Mouse (Mus musculus) forelimb bud, embryonic 11.5 days (tissue): Measurements from ENCODE around the gene Adh1.

ENCODE experiments used
- DNase-seq: peaks from one replicate; pipeline ENCODE4 v3.0.0-alpha.2; 2012; ENCODE audit warnings: low read depth, low spot score

Adh1 gene

DNA sequence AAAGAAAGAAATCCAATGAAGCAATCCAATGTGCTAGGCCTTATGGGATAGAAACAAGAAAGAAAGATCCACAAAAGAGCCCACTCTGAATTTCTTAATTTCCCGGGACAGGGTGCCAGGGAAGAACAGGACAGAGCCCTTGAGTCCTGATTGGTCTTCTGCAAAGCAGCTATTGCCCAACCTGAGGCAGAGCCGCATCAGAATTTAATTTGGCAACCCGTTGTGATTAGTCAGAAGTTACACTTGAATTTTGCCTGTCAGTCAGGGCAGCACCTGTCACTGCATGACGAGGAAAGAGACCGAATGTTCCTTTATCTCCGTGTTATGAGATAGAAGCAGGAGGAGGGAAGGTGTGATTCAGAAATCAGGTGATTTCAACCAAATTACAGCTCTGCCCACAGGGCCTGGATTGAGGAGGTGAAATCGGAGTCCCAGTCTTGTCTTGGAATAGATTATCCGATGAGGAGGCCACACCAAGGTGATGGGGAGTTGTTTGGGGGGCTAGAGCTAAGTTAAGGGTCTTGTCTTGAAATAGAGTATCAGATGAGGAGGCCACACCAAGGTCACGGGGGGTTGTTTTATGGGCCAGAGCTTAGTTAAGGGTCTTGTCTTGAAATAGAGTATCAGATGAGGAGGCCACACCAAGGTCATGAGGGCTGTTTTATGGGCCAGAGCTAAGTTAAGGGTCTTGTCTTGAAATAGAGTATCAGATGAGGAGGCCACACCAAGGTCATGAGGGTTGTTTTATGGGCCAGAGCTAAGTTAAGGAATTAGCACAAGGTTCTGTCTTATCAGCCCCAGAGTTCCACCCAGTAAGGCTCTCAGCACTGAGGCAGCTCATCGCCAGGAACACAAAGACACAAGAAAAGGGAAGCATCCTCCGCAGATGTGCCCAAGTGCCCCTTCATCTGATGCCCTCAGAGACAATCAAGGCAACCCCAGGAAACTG, at the start of gene Adh1:
Gene Adh1 (plus strand): TSS at position 271 of the 949 bp plus-strand sequence.
- no peak for DNase-seq

DNA sequence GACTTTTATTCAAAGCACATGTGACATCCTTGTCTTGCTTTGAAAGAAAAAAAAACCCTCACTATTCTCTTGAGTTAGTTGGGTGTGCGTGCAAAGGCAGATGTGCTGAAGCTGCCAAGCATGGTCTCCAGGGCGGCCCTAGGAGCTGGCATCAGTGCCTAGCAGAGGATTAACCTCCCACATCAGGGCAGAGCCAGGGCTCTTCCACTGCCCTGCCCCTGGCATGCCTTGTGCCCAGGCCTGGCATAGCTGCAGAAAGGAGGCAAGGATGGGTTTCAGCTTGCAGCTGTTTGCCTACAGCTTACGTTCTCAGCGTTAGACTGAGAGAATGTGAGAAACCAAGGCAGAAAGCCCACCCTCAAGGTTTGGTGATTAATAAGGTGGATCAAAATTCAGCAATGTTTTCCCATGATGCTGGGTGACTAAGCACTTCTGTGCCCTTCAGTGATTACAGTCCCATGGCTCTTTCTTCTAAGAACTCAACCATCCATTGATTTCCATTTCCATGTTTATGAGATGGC, 48.3 kb upstream of the Adh1 start:
- no peak for DNase-seq

DNA sequence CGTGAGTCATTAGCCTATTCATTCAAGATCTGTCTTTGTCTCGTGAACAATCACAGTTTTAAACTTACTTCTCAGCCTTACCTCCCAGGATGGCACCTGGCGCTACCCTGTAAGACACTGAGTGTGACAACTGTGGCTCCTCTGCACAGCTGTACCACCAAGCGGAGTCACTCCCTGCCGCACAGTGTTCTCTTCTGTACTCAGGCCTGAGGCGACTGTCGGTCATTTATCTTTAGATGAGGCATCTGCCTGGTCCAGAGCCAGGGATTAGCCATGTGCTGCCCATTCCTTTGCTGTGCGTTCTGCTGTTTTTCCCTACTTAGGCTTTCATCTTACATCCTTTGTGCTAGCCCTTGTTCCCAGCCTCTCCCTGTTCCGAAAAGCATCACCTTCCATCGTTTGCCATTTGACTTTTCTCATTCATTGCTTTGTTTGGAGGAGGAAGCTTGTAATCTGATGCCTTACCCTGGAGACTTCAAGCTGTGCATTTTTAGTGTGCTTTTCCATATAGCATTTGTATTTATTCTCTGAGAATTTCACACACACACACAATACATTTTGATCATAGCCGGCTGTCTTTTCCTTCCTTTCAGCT, 45.3 kb upstream of the Adh1 start:
- DNase-seq, result peak; percentile 18

DNA sequence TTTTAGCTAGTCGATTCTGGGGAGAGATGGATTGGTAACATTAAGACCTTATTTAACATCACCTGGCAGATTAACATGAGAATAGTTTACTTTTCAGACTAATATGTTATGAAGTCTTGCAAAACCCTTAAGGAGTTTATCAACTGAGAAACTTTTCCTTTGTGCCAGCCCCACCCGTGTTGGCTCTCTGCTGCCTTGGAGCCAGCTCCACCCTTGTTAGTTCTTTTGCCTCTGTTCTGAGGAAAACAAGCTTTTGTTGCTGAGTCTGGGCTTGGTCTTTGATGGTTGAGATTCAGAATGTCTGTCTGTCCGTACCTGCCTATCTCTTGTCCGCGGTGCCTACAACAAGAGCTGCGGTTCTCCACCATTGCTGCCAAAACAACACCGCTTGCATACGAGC, 44.7 kb upstream of the Adh1 start:
- no peak for DNase-seq

DNA sequence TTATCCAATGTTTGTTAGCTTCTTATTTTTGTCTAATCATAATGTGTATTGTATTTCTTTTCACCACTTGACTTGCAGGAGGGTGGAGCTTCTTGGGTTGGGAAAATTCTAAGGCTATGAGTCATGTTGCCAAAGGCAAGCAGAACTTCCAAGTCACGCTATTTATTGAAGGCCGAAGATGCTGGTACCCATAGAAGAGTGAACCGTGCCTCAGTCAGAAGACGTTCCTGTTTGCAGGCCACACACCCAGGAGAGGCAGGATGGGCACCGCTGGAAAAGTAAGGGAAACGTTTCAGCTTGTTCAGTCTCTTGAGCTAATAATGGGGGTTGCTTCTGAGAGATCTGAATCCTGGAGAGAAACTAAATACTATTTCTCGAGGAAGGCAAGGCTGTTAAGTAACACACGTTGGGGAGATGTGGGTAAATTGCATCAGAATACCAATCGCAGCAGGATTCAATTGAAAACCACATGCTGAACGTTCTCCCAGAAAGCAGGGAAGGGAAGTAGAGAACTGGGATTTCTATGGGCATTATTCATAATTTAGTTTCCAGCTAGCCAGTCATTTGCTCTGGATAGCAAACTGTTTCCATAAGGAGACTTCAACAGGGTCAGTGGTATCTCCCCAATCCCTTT, 43.0 kb upstream of the Adh1 start, which contains the start of gene Adh7:
Gene Adh7 (plus strand): TSS at position 130 of the 634 bp plus-strand sequence.
- DNase-seq, result no peak

DNA sequence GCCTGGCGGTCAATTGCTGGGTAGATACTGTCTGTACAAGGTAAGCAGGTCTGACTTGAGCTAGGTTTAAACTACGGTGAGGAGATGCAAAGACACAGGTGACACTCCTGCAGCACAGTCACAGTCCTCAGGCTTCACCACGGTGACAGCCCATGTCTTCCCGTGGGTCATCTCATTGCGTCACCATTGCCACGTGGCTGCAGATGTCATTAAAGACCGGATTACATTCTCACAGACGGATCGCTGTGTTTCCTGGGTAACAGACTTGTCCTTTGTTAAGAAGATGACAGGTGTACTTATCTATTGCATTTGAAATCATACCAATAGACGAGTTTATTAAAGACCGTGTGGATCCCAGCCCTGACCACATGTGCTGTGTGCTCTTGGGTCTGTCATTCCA, 39.7 kb upstream of the Adh1 start:
- no peak for DNase-seq

DNA sequence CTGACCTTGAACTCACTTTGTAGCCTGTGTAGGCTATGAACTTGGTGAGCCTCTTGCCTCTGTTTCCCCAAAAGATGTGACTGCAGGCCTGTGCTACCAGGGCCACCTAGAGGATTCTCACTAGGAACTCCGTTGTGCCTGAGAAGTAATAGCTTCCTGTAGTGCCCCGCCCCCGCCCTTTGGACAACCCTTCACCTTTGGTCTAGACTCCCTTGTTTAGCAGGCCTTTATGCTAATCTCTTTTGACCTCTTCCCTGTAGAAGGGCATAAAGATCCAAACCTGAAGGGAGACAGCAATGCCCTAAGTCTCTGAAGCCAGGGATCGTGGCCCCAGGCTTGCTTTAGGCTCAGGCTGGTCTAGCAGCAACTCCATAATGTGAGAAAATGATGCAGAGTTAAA, 38.3 kb upstream of the Adh1 start:
- no peak for DNase-seq

DNA sequence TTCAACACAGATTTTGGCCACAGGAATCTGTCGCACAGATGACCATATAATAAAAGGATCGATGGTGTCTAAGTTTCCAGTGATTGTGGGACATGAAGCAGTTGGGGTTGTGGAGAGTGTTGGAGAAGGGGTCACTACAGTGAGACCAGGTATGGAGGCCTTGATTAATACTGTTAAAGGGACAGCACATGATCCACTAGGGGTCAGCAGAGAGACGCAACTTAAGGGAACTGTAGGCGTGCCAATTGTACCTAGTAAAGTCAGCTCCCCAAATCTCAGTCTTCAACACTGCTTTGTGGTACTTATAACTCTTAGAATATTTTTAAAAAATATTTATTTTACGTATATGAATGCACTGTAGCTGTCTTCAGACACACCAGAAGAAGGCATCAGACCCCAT, 37.8 kb upstream of the Adh1 start:
- DNase-seq, result peak; percentile 79

DNA sequence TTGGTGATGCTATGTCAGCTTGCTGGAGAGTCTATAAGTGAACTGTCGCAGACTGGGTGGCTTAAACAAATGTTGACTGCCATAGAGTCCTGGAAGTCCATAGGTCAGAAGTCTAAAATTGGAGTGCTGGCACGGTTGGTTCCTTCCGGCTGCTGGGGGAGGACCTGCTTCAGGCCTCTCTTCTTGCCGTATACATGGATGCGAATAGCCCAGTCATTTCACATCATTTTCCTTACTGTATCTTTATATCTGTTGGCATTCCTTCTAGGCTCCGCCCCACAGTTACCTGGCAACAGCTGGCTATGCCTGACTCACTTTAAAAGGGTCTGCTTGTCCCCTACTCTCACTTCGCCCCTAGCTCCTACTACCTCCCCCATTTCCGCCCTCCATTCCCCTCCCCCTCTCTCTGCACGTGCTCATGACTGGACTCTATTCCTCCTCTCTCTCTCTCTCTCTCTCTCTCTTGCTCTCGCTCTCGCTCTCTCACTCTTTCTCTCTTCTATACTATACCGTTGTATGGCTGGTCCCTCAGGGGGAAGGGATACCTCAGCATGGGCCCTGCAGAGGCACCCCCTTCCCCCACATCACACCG, 36.3 kb upstream of the Adh1 start:
- no peak for DNase-seq

DNA sequence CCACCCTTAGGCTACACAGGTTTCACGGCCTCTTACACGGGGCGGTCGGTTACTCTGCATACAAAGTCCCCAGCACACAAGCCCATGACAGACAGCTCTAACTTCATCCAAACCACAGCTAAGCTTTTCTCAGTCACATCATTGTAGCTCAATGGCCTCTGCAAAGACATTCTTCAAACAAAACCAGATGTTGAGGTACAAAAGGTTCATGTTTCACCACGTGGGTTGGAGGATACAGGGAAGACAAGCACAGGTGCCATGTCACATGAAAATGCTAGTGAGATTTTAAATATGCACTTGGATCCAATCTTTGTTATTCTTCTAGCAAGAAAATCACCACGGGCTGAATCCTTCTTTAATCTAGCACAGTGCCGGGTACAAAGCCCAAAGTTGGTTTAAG, 35.5 kb upstream of the Adh1 start:
- no peak for DNase-seq

DNA sequence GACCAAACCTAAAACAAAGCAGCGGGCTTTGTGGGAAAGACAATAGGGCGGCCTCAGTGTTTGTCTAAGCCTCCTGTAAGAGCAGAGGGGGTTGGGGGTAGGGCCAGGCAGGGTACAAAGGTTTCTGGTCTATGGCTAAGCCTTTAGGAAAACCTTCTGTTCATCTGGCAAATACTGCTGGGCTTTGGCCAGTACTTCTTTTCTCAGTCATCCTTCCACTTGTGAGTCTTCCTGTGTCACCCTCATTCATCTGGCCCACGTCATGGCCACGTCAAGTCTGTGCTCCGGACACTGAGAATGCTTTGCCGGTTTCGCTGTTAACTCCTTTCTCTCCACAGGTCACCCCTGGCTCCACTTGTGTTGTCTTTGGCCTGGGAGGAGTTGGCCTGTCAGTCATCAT, 34.9 kb upstream of the Adh1 start:
- no peak for DNase-seq

DNA sequence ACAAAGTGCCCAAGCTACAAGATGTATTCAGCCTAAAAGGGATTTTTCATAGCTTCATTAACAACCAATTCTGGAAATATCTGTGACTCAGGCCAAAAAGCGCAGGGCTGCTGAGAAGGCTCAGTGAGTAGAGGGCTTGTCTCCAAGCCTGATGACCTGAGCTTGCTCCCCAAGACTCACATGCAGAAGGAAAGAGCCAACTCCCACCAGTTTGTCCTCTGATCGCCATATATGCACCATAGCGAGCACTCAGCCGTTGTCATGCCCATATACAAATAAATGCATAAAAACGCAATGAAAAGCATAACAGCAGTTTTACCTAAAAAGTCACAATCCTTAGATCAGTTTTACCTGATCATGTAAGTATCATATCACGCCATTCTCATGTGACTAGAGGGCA, 34.3 kb upstream of the Adh1 start:
- DNase-seq, result no peak

DNA sequence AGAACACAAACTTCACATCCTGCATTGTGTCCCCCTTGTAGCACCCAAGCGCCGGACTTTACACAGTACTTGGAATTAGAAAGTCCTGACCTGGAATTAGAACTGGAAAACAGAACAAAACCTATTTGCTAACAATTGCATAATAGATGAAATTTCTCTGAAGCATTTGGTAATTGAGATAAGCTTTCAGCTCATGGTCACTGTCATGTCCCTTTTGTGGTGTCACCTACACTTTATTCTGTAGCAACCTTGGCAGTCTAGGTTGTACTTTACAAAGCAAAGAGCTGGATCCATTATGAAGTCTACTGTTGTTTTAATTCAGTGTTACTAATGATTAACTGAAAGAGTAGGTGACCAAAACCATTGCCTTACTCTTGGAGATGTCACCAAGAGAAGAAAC, 33.7 kb upstream of the Adh1 start:
- DNase-seq, result no peak

DNA sequence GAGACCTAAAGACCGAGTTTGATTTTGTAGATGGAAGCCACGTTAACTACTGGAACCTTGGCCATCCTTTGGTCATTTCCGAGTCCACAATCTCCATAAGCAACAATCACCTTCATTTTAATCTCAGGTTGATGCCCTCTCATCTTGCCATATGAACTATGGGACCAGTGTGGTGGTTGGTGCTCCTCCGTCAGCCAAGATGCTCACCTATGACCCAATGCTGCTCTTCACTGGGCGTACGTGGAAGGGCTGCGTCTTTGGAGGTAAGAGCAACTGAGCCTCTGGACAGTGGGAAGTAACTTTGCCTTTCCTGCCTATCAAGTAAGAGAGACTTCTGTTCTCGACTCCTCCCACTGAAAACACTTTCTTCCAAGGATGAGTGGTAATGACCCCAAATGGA, 33.0 kb upstream of the Adh1 start:
- DNase-seq, result no peak

DNA sequence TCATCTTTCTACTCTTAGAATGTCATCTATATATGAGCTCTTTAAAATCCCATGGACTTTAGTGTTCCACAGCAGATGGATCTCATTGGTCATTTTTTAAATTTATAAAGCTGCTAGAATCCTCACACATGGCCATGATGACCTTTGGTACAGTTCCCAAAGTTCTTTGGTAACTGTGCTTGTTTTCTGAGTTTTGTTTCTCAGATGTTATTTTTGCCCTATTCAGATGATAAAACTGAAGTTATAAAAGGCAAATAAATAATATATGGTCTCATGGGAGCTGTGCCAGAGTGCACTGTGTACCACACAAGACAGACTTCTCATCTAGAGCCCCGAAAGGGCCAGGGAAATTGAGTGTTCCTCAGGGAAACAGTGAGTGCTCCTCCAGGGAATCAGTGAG, 31.3 kb upstream of the Adh1 start:
- DNase-seq, result no peak

DNA sequence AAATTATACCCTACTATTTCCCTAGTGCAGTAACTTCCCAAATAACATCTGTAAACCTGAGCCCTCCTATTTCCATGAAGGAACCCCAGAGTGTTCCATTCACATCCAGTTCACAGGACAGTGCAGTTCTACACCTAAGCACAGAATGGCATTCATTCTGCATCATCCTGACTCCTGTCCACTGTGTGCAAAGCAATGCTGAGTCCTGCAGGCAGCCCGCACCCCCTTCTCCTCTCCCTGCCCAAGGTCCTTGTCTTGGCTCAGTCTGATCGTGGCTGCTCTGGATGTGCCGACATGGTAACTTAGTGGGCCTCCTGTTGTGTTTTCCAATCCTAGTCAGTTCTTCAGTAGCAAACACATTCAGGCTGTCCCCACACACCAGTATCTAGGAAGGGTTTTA, 30.5 kb upstream of the Adh1 start:
- no peak for DNase-seq

DNA sequence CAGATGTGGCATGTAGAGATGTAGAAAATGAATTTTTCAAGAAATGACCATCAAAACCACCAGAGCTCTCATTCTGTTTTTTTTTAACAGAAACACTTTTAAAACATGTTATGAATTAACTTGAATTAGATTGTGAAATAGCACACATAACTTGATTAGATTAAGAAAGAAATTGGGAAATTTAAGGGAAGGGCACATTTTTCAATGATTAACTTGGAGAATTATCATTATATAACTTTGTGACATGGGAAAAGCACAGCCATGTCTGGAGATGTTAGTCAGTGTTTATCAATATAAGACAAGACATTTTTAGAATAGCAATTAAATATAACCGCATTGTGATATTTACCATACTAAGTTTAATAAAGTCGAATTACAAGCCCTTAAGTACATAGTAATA, 29.3 kb upstream of the Adh1 start:
- no peak for DNase-seq

DNA sequence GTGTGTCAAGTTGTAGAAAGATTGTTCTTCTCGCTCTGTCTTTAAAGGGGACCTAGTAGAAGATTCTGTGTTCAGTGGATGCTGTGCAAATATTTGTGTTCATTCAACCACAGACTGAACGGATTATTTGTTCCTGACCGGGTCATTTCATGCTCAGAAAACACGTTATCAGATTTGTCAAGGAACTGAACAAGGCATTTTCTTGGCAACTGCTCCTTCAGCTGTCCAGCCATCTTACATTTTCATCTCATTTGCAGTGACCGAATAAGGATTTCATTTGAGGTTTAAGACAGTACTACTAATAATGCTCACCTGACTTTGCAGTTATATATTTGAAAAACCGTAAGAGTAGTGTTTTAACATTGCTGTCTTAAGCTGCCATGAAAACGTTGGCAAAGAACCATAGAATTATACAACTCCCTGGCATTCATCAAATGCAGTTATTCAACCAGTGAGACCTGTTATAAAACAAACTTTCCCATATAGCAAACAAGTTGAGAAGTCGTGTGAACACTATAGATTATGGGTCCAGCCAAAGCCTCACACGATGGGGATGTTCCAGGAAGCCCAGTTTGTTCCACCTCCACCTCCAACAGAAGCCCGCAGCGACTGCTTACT, 24.1 kb upstream of the Adh1 start:
- DNase-seq, result no peak

DNA sequence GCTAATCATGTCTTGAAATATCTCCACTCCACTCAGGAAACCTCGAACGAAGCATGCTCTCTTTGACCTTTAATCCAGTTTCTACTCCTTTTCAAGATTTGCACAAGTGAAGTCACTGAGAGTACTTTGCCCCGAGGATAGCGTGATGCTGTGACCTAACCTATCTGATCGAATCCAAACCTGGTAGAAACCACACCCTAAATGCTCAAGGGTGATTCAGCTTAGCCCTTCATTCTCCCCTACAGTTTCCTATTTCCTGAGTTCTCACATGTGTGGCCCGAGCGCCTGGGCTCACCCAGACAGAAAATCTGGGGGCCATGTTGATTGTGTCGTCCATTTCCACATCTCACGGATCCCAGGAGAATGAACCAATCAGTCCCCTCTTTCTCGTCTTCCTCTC, 22.7 kb upstream of the Adh1 start:
- no peak for DNase-seq

DNA sequence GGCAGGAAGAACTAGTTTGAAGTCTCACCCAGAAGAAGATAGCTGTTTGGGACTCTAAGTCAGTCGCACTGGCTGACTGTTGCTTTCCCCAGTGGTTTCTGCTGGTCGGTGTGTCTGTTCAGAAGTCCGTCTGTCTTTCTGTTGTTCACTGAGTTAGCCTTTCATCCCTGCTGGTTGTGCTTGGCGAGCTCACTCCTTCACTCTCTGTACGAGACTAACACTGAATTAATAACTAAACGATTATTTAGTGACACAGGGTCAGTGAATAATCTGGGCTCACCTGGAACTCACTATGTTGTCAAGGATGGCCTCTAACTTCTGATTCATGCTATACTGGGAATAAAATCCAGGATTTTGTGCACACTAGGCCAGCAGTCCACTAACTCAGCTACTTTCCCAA, 21.3 kb upstream of the Adh1 start:
- DNase-seq, result no peak

DNA sequence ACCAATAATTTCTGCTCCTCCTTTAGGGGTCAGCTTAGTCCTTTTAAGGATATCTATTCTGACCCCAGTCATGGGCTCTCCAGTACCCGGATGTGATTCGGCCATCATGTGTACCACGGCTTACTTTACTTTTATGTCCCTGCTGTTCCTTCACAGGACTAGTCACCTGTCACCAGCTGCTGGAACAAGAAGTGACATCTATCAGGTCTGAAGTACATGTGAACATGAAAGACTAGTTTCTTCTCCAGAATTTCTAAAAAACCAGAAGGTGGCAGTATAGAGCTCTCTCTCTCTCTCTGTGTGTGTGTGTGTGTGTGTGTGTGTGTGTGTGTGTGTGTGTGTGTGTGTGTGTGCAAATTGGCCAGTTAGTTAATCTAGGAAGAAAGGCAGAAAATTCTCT, 20.4 kb upstream of the Adh1 start:
- DNase-seq, result peak; percentile 26

DNA sequence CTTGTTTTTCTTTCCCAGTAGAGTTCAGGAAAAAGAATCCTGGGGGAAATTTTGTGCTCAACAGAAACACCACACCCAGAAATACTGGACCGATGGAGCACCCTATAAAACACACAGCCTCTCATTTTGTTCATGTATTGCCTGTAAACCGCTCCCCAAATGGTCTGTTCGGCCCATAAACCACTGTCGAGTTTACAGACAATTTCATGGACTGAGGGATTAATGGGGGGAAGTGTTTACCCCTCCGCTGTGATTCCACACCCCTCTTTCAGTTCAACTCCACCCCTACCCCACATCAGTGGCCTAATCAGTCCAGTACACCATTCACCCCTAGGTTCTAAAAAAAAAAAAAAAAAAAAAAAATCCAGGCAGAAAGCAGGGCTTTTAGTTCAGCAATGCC, 19.8 kb upstream of the Adh1 start:
- peak; percentile 32 for DNase-seq
